Mouse (Mus musculus): ENCODE measurements around the gene Eipr1. TPM values are rescaled to one million over a fixed set of nuclear protein-coding genes. Genes with fewer than 3 reads are reported as not detected.

Gene Eipr1
- 22.4 and 23.9 TPM in 2 replicates for polyA plus RNA-seq (2015; fragmentation: Nextera tagmentation; extraction: Ambion mirVana)

DNA sequence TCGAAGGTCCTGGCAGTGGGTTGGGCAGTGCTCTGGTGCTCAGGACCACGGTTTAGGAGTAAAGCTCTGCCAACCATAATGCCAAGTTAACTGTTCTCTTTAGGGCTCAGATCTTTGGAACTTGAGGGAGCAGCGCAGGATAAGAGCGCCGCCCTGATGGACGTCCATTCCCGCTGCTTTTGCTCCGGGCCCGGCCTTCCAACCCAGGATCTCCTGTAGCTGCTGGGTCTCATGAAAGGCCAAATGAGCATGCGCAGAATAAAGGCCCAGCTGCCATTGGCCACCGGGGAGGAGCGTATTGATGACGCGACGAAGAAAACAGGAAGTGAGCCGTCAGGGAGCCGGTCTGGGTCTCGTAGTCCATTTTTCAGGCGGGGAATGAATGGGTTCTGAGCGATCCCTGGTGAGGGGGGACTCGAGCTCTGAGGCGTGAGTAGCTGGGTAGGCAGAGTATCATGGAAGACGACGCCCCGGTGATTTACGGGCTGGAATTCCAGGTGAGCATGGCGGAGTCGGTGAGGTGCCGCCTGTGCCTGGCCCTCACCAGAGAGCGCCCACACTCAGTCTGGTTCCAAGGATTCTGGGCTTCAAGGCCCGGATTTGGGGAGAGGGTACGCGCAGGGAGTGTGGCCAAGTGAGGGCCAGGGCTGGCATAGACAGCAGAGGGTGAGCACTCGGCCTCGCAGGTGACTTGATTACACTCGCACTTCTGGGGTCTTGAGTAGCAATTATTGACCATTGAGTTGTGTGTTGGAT, at the start of gene Eipr1:
Eipr1 (plus strand) TSS at position 296 of the 756 bp plus-strand sequence.
- ATAC-seq (ENCODE audit: low FRiP score, low TSS enrichment): peak; percentile 92
- H3K36me3 ChIP-seq (ENCODE audit: control insufficient read depth, insufficient read depth, low read length): 0 out of 2 replicates have a peak, but pooled peaks cover 1% of the 10 kb centered on the region
- H3K9ac ChIP-seq (ENCODE audit: low read length): peak within 1 kb of the TSS; percentile 72
- no peaks in the 10 kb centered on the region; the same call in 1 of the 2 replicates for H3K4me1 ChIP-seq (replicated peaks; ENCODE audit: control insufficient read depth, insufficient read depth)
- 3% methylated on average over 36 of the region's 36 CpGs for WGBS
- DNase-seq (ENCODE audit: low spot score): peak; percentile 91
- no peaks in the 10 kb centered on the region for H3K27me3 ChIP-seq (ENCODE audit: control insufficient read depth, insufficient read depth, low read length)
- H3K4me3 ChIP-seq (ENCODE audit: low read depth, low read length): peak within 1 kb of the TSS; percentile 78
- peak within 1 kb of the TSS; percentile 8; the same call in 1 of the 2 replicates for H3K27ac ChIP-seq (replicated peaks)
- peak within 1 kb of the TSS; percentile 93 for H3K4me2 ChIP-seq (replicated peaks; ENCODE audit: low read depth)
- no peaks in the 10 kb centered on the region for H3K9me3 ChIP-seq (ENCODE audit: control insufficient read depth, low read length)
- TF ChIP-seq EP300 (optimal IDR thresholded peaks at IDR 0.05) (no peak), CTCF (IDR thresholded peaks at IDR 0.05; ENCODE audit: low read depth) (peak; percentile 43)

DNA sequence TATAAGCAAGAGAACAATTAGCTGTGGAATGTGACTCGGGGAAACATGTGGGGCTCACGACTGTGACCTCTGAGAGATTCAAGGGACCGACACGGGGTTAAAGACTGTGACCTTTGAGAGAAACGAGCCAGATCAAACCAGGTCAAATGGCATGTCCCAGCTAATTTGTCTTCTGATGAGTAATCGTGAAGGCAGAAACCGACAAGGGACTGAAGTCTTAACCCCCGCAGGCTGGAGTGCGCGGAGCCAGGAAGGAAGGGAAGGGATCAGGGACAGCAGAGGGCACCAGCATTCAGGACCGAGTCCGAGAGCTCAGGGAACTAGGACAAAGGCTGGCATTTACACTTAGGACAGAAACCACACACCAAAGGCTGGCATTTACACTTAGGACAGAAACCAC, 47.2 kb upstream of the Eipr1 start:
- H3K9ac ChIP-seq (ENCODE audit: low read length): no peak overlapping the region
- H3K27ac ChIP-seq (replicated peaks): no peak overlapping the region
- TF ChIP-seq EP300 (optimal IDR thresholded peaks at IDR 0.05) (no peak), CTCF (IDR thresholded peaks at IDR 0.05; ENCODE audit: low read depth) (peak; percentile 15; the same call in 1 of the 2 replicates)
- no peaks in the 10 kb centered on the region for H3K4me1 ChIP-seq (replicated peaks; ENCODE audit: control insufficient read depth, insufficient read depth)
- no peak overlapping the region for H3K4me2 ChIP-seq (replicated peaks; ENCODE audit: low read depth)
- H3K27me3 ChIP-seq (ENCODE audit: control insufficient read depth, insufficient read depth, low read length): no peaks in the 10 kb centered on the region
- no peak for DNase-seq (ENCODE audit: low spot score)
- H3K36me3 ChIP-seq (ENCODE audit: control insufficient read depth, insufficient read depth, low read length): no peaks in the 10 kb centered on the region
- H3K4me3 ChIP-seq (ENCODE audit: low read depth, low read length): no peak overlapping the region
- no peaks in the 10 kb centered on the region for H3K9me3 ChIP-seq (ENCODE audit: control insufficient read depth, low read length)
- ATAC-seq (ENCODE audit: low FRiP score, low TSS enrichment): no peak
- WGBS: 20% methylated on average over 12 of the region's 12 CpGs

- ATAC-seq (ENCODE audit: low FRiP score, low TSS enrichment): no peak
- WGBS: 84% methylated on average over 6 of the region's 6 CpGs
- H3K27me3 ChIP-seq (ENCODE audit: control insufficient read depth, insufficient read depth, low read length): no peaks in the 10 kb centered on the region
These were observed 46.4 kb upstream of the Eipr1 start for GRCm38 (mm10) chr12:28705204-28705603.

DNA sequence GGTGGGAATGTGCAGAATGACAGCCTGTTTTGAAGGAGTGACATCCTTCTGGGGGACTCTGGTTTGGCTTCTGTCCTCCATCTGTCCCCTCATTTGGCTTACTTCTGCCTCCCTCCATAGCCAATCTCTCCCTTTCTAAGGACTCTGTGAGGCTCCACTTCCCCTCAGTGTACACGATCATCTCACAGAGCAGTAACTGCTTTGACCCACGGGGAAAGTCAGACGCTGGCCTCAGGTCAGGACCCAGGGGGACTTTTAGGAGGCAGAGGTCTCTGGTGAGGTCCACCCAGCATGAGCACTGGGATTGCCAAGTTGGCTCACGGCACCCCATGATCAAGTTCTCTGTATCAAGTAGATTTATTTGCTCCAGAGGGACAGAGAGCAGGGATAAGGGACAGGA, 43.4 kb upstream of the Eipr1 start:
- ATAC-seq (ENCODE audit: low FRiP score, low TSS enrichment) (no peak), DNase-seq (ENCODE audit: low spot score) (no peak)
- Histone ChIP-seq H3K36me3 (ENCODE audit: control insufficient read depth, insufficient read depth, low read length) (no peaks in the 10 kb centered on the region; the same call in 1 of the 2 replicates), H3K4me3 (ENCODE audit: low read depth, low read length) (no peak overlapping the region), H3K4me2 (replicated peaks; ENCODE audit: low read depth) (no peak overlapping the region), H3K4me1 (replicated peaks; ENCODE audit: control insufficient read depth, insufficient read depth) (no peaks in the 10 kb centered on the region), H3K27ac (replicated peaks) (no peak overlapping the region), H3K9ac (ENCODE audit: low read length) (no peak overlapping the region), H3K27me3 (ENCODE audit: control insufficient read depth, insufficient read depth, low read length) (no peaks in the 10 kb centered on the region), H3K9me3 (ENCODE audit: control insufficient read depth, low read length) (no peaks in the 10 kb centered on the region)
- TF ChIP-seq CTCF (IDR thresholded peaks at IDR 0.05; ENCODE audit: low read depth): no peak
- TF ChIP-seq EP300 (optimal IDR thresholded peaks at IDR 0.05): no peak
- WGBS: 81% methylated on average over 4 of the region's 4 CpGs

More at GRCm38 (mm10) chr12:28705204-28705603, 46.4 kb upstream of the Eipr1 start:
- no peak overlapping the region for H3K9ac ChIP-seq (ENCODE audit: low read length)
- H3K4me1 ChIP-seq (replicated peaks; ENCODE audit: control insufficient read depth, insufficient read depth): no peaks in the 10 kb centered on the region
- H3K4me2 ChIP-seq (replicated peaks; ENCODE audit: low read depth): no peak overlapping the region
- no peak overlapping the region for H3K27ac ChIP-seq (replicated peaks)
- H3K9me3 ChIP-seq (ENCODE audit: control insufficient read depth, low read length): no peaks in the 10 kb centered on the region
- DNase-seq (ENCODE audit: low spot score): no peak
- TF ChIP-seq EP300 (optimal IDR thresholded peaks at IDR 0.05): no peak
- no peaks in the 10 kb centered on the region for H3K36me3 ChIP-seq (ENCODE audit: control insufficient read depth, insufficient read depth, low read length)
- H3K4me3 ChIP-seq (ENCODE audit: low read depth, low read length): no peak overlapping the region

GRCm38 (mm10) chr12:28710566-28711185, 40.9 kb upstream of the Eipr1 start:
- Histone ChIP-seq H3K4me3 (ENCODE audit: low read depth, low read length) (no peak overlapping the region), H3K9me3 (ENCODE audit: control insufficient read depth, low read length) (no peaks in the 10 kb centered on the region), H3K9ac (ENCODE audit: low read length) (no peak overlapping the region), H3K27me3 (ENCODE audit: control insufficient read depth, insufficient read depth, low read length) (no peaks in the 10 kb centered on the region), H3K27ac (replicated peaks) (no peak overlapping the region), H3K4me1 (replicated peaks; ENCODE audit: control insufficient read depth, insufficient read depth) (no peaks in the 10 kb centered on the region), H3K4me2 (replicated peaks; ENCODE audit: low read depth) (no peak overlapping the region), H3K36me3 (ENCODE audit: control insufficient read depth, insufficient read depth, low read length) (no peaks in the 10 kb centered on the region; the same call in 1 of the 2 replicates)
- no peak for DNase-seq (ENCODE audit: low spot score)
- TF ChIP-seq CTCF (IDR thresholded peaks at IDR 0.05; ENCODE audit: low read depth) (no peak), EP300 (optimal IDR thresholded peaks at IDR 0.05) (no peak)
- WGBS: 86% methylated on average over 22 of the region's 22 CpGs
- ATAC-seq (ENCODE audit: low FRiP score, low TSS enrichment): no peak
